Mouse (Mus musculus): Measurements from ENCODE around the gene Wwtr1. TPM values are rescaled to one million over a fixed set of nuclear protein-coding genes. Genes with fewer than 3 reads are reported as not detected.

Wwtr1 gene
- polyA plus RNA-seq, 1 experiment: not detected

DNA sequence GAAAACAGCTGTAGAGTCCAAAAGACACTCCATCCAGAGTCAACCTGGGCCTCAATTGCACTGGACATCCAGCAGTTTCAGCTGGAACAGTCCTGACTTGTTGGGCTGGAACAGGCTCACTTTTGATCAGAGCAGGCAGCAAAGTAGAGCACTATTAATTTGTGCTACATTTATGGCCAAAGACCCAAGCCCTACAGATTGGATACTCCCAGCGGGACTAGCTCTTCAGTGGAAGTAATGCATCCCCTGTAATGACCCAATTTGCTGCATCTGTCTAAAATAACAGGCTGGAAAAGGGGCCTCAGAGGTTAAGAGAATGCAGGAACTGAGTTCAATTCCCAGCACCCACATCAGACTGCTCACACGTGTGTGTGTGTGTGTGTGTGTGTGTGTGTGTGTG, 24.5 kb downstream of the Wwtr1 start:
- H3K4me3 ChIP-seq (ENCODE audit: insufficient read depth, low read depth, low read length): no peak overlapping the region
- TF ChIP-seq CTCF (IDR thresholded peaks at IDR 0.05; ENCODE audit: insufficient read depth, low read depth, low read length) (no peak), POLR2A (IDR thresholded peaks at IDR 0.05; ENCODE audit: insufficient read depth, low read depth, low read length) (no peak)
- no peaks in the 10 kb centered on the region for H3K4me1 ChIP-seq (ENCODE audit: control insufficient read depth, insufficient read depth, low read length)
- 80% methylated on average over 2 of the region's 2 CpGs for WGBS
- H3K27ac ChIP-seq (ENCODE audit: insufficient read depth, low read depth, low read length): no peak overlapping the region

DNA sequence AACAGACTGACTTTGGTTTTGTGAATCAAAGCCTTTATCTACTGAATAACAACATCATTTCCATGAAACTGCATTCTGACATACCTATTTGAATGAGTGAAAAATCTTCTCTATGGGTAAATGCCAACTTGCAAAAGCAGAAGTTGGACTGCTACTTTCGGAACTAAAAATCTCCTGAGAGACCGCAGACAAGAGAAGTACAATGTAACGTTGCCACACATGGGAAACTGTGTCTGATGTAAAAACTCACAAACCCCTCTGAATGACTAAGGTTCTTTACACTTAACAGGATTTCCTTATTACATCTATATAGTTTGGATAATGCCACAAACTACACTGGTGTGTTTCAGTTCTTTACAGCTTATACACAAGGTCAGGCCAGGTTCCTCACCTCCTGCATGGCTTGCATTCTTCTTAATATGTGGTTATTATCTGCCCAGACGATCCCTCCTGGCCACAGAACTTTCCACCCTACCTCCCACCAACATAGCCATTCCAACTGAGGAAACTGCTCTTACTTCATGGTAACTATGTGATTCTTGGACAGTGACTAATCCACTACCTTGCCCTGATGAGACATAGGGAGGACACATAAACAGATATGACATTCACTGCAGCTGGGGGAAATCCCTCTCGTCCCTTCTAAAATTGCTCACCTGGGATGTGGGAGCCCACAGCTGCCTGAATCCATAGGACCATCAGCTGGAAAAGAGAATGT, 25.1 kb downstream of the Wwtr1 start:
- no peaks in the 10 kb centered on the region for H3K4me1 ChIP-seq (ENCODE audit: control insufficient read depth, insufficient read depth, low read length)
- no peak overlapping the region for H3K4me3 ChIP-seq (ENCODE audit: insufficient read depth, low read depth, low read length)
- WGBS: 75% methylated on average over 5 of the region's 5 CpGs
- no peak overlapping the region for H3K27ac ChIP-seq (ENCODE audit: insufficient read depth, low read depth, low read length)
- no peak for TF ChIP-seq POLR2A (IDR thresholded peaks at IDR 0.05; ENCODE audit: insufficient read depth, low read depth, low read length)
- no peak for TF ChIP-seq CTCF (IDR thresholded peaks at IDR 0.05; ENCODE audit: insufficient read depth, low read depth, low read length)

DNA sequence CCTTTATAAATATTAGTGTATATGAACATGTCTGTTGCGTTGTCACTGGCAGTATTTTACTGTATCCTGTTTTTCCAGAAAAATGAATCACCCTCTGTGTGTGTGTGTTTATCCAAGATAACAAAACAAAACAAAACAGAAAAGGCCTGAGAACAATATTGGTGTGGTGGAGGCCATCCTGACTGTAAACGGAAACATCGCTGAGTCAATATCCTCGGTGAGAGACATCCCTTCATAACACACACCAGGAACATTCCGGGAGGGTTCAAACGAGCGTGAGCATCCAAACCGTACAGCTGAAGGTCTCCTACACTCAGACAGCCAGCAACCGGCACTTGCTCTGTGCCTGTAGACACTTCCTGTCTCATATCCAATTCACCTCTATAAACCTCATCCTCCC, 31.6 kb downstream of the Wwtr1 start:
- Histone ChIP-seq H3K27ac (ENCODE audit: insufficient read depth, low read depth, low read length) (no peak overlapping the region), H3K4me3 (ENCODE audit: insufficient read depth, low read depth, low read length) (no peak overlapping the region), H3K4me1 (ENCODE audit: control insufficient read depth, insufficient read depth, low read length) (no peaks in the 10 kb centered on the region)
- no peak for TF ChIP-seq POLR2A (IDR thresholded peaks at IDR 0.05; ENCODE audit: insufficient read depth, low read depth, low read length)
- TF ChIP-seq CTCF (IDR thresholded peaks at IDR 0.05; ENCODE audit: insufficient read depth, low read depth, low read length): no peak
- 80% methylated on average over 9 of the region's 9 CpGs for WGBS

DNA sequence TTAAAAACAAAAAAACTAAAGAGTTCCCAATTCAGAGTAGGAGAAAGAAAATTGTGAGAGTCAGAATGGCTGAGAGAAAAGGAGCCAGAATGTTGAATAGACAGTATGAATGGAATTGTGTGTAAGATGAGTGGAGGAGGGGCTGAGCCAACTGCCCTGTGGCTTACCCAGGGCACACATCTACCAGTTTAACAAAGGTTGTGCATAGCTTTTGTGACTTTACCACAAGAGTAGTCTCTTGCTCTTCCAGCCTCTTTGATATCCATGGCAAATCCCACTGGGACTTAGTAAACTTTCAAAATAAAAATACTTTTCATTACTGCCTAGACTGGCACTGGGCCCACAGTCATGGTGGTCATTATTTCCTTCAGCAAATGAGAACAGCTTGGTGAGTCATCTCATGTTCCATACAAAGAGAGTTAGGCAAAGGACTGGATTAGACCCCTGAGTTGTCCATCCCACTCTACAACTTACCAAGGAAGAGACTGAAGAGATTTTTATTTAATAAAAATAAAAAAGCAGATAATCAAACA, 32.8 kb downstream of the Wwtr1 start:
- TF ChIP-seq POLR2A (IDR thresholded peaks at IDR 0.05; ENCODE audit: insufficient read depth, low read depth, low read length) (no peak), CTCF (IDR thresholded peaks at IDR 0.05; ENCODE audit: insufficient read depth, low read depth, low read length) (no peak)
- Histone ChIP-seq H3K27ac (ENCODE audit: insufficient read depth, low read depth, low read length) (no peak overlapping the region), H3K4me1 (ENCODE audit: control insufficient read depth, insufficient read depth, low read length) (no peaks in the 10 kb centered on the region), H3K4me3 (ENCODE audit: insufficient read depth, low read depth, low read length) (no peak overlapping the region)

DNA sequence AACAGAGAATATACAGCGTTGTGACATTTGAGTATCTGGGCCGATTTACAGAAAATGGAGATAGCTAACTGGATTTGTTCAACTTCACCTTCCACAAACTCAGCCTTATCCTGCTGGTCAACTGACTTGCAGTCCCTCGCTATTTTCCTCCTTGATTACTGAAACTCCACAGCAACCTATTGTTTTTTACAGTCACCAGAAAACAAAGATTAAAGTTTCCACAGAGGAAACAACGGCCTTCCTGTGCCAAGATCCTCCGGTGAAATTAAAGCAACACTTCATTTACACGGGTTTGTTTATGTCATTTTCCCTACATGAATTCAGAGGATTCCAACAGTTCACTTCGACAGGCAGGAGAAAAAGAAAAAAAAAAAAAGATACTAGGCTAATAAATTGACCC, 34.5 kb downstream of the Wwtr1 start:
- Histone ChIP-seq H3K4me1 (ENCODE audit: control insufficient read depth, insufficient read depth, low read length) (no peaks in the 10 kb centered on the region), H3K4me3 (ENCODE audit: insufficient read depth, low read depth, low read length) (no peak overlapping the region), H3K27ac (ENCODE audit: insufficient read depth, low read depth, low read length) (no peak overlapping the region)
- TF ChIP-seq CTCF (IDR thresholded peaks at IDR 0.05; ENCODE audit: insufficient read depth, low read depth, low read length) (no peak), POLR2A (IDR thresholded peaks at IDR 0.05; ENCODE audit: insufficient read depth, low read depth, low read length) (no peak)
- WGBS: 54% methylated on average over 7 of the region's 7 CpGs

DNA sequence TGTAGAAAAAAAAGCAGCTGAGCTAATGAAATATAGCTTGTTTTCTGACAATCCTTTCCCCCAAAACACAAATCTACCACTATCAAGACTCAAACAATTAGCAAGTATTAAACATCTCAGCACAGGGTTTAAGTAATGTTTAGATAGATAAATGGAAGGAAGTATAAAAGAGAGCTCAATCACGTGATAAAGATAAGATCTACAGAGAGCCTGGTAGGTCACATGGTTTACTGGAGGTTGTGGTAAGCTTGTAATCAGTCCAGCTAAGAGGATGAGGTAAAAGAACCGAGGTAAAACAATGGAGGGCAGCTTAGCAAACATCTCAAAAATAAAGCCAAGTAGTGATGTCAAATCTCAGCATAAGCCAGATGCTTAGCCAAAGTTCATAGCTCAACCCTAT, 35.2 kb downstream of the Wwtr1 start:
- H3K4me3 ChIP-seq (ENCODE audit: insufficient read depth, low read depth, low read length): no peak overlapping the region
- TF ChIP-seq CTCF (IDR thresholded peaks at IDR 0.05; ENCODE audit: insufficient read depth, low read depth, low read length): no peak
- TF ChIP-seq POLR2A (IDR thresholded peaks at IDR 0.05; ENCODE audit: insufficient read depth, low read depth, low read length): no peak
- 0 out of 2 replicates have a peak, but pooled peaks cover 3% of the 10 kb centered on the region for H3K4me1 ChIP-seq (ENCODE audit: control insufficient read depth, insufficient read depth, low read length)
- 73% methylated on average over 2 of the region's 2 CpGs for WGBS
- H3K27ac ChIP-seq (ENCODE audit: insufficient read depth, low read depth, low read length): no peak overlapping the region

DNA sequence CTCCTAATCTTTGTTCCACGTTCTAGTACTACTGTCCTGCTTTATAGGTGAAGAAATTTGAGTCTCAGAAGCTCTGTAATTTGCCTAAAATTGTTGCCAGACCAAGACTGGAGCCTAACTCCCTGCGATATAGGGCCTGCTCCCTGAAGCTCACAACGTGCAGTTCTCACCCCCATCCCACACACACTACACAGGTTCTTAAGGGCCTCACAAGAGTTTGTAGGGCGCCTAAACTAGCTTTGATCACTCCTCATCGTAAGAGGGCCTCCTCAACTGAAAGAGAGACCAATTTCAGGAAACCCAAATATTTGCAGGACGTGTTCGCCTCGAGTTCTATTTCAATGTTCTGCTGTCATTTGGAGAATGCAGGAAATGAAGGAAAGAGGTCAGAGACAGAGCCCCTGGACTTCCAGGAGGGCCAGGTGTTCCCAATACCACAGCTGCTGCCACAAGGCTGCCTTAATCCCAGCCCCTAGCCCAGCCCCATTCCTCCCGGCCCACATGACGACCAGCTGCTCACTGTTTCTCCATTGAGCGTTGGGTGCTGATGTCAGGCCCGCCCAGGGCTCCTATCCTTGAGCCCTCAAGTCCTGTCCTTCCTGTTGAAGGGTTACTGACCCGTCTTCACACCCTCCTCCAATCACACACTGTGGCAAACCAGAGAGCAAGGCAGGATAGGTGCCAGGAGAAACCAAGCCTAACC, 40.1 kb downstream of the Wwtr1 start:
- WGBS: 85% methylated on average over 13 of the region's 13 CpGs
- no peak for TF ChIP-seq CTCF (IDR thresholded peaks at IDR 0.05; ENCODE audit: insufficient read depth, low read depth, low read length)
- no peak for TF ChIP-seq POLR2A (IDR thresholded peaks at IDR 0.05; ENCODE audit: insufficient read depth, low read depth, low read length)
- no peak overlapping the region for H3K27ac ChIP-seq (ENCODE audit: insufficient read depth, low read depth, low read length)

DNA sequence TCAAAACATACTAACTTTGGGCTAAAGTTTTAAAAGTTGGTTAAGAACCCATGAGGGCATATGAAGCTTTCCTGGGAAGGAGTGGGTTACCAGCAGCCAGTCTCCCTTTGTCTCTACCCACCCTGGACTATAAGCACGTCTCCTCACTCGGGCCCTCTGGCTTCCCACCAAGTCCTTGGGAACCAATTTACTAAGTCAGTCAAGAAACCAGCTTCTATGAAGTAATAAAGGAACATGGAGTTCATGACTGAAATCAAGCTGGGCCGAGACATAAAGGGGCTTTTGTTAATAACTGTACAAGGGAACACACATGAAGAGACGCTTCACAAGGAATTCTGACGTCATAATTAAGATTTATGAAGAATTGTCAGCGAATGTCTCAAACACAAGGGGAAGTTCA, 41.3 kb downstream of the Wwtr1 start:
- 48% methylated on average over 6 of the region's 6 CpGs for WGBS
- TF ChIP-seq POLR2A (IDR thresholded peaks at IDR 0.05; ENCODE audit: insufficient read depth, low read depth, low read length) (no peak), CTCF (IDR thresholded peaks at IDR 0.05; ENCODE audit: insufficient read depth, low read depth, low read length) (no peak)
- no peak overlapping the region for H3K4me3 ChIP-seq (ENCODE audit: insufficient read depth, low read depth, low read length)
- no peak overlapping the region for H3K27ac ChIP-seq (ENCODE audit: insufficient read depth, low read depth, low read length)
- 0 out of 2 replicates have a peak, but pooled peaks cover 3% of the 10 kb centered on the region for H3K4me1 ChIP-seq (ENCODE audit: control insufficient read depth, insufficient read depth, low read length)

More for the DNA sequence above, 40.1 kb downstream of the Wwtr1 start:
- H3K4me3 ChIP-seq (ENCODE audit: insufficient read depth, low read depth, low read length): no peak overlapping the region
- 0 out of 2 replicates have a peak, but pooled peaks cover 3% of the 10 kb centered on the region for H3K4me1 ChIP-seq (ENCODE audit: control insufficient read depth, insufficient read depth, low read length)

DNA sequence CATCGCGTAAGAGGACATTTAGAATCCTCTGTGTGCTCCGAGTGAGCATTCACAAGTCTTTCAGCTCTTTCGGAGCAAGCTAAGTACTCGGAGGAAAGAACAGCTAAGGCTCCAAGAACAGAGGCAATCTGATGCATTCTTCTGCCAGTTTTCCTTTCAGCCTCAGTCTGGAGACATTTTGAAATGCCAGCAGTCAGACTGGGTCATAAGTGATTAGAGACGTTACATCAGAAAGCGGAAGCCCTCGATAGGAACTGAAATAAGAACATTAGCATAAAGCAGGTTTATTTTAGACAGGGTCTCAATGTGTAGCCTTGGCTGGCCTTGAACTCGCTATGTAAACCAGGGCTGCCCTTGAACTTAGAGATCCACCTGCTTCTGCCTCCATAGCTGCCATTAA, 41.8 kb downstream of the Wwtr1 start:
- H3K4me1 ChIP-seq (ENCODE audit: control insufficient read depth, insufficient read depth, low read length): 0 out of 2 replicates have a peak, but pooled peaks cover 3% of the 10 kb centered on the region
- H3K4me3 ChIP-seq (ENCODE audit: insufficient read depth, low read depth, low read length): no peak overlapping the region
- no peak for TF ChIP-seq POLR2A (IDR thresholded peaks at IDR 0.05; ENCODE audit: insufficient read depth, low read depth, low read length)
- no peak for TF ChIP-seq CTCF (IDR thresholded peaks at IDR 0.05; ENCODE audit: insufficient read depth, low read depth, low read length)
- H3K27ac ChIP-seq (ENCODE audit: insufficient read depth, low read depth, low read length): no peak overlapping the region
- WGBS: 51% methylated on average over 9 of the region's 9 CpGs
